ENCODE assay signal across 10 mouse cellular contexts in genomic region chr12:112823221-112823620, GRCm38 (mm10). TPM values are rescaled to one million over a fixed set of nuclear protein-coding genes. Genes with fewer than 3 reads are reported as not detected.
A peak's percentile ranks its signal among the peaks of the same experiment; 100 is the strongest.
DNase-seq lines count a peak whose midpoint lies in the region; ATAC-seq and TF ChIP-seq lines count a peak whose summit lies in the region.
"Had no signal": no experiment of that assay in that cellular context is flagged by ENCODE, and none has a peak within 500 bp of the region (broad histone marks: within the 10 kb centered on the region; RNA-seq: fewer than 3 reads in every experiment).

No protein-coding gene starts in this region.

- H3K9me3 ChIP-seq in liver, embryonic 14.5 days (ENCODE audit: control insufficient read depth, low read length), result no peaks in the 10 kb centered on the region
- H3K9me3 ChIP-seq in midbrain, embryonic 14.5 days (ENCODE audit: control insufficient read depth, low read length), result no peaks in the 10 kb centered on the region

- H3K27ac ChIP-seq in layer of hippocampus, adult 2 months, result peak overlapping the region; percentile 50; the same call in 1 of the 2 replicates
- peak overlapping the region; percentile 61 for H3K27ac ChIP-seq in brown adipose tissue, adult 24 weeks (replicated peaks; ENCODE audit: low read depth, low read length)
- H3K27ac ChIP-seq in liver, embryonic 14.5 days, result no peak overlapping the region
- H3K27ac ChIP-seq in midbrain, embryonic 14.5 days (replicated peaks; ENCODE audit: low read depth, low read length), result no peak overlapping the region

- no peak for TF ChIP-seq CTCF in layer of hippocampus, adult 2 months (conservative IDR thresholded peaks at IDR 0.05)
- TF ChIP-seq CTCF in liver, embryonic 14.5 days (IDR thresholded peaks at IDR 0.05; ENCODE audit: low read depth), result no peak

- DNase-seq in layer of hippocampus, adult 2 months (ENCODE audit: low spot score in 2 of 2), result no peak
- no peak for DNase-seq in layer of hippocampus, adult 11-12 months (ENCODE audit: low spot score)
- DNase-seq in liver, embryonic 14.5 days (ENCODE audit: low read depth in 3 of 3, low spot score in 3 of 3), result no peak
- DNase-seq in thymus, adult 18-20 months, result peak; percentile 50 to 74
- DNase-seq in midbrain, embryonic 14.5 days, result no peak
- DNase-seq in right cerebral cortex, adult 18-20 months, result no peak
- DNase-seq: cerebellum, adult 11-12 months had no signal

- peaks cover 92% of the 10 kb centered on the region for H3K36me3 ChIP-seq in liver, embryonic 14.5 days (replicated peaks; ENCODE audit: control insufficient read depth, insufficient read depth, low read depth)
- peaks cover 77% of the 10 kb centered on the region for H3K36me3 ChIP-seq in midbrain, embryonic 14.5 days (ENCODE audit: control insufficient read depth, insufficient read depth, low read length)

- TF ChIP-seq EP300 in liver, embryonic 14.5 days (IDR thresholded peaks at IDR 0.05; ENCODE audit: low read depth), result no peak

- ATAC-seq in liver, embryonic 14.5 days (ENCODE audit: insufficient read depth), result no peak
- no peak for ATAC-seq in frontal cortex, adult (ENCODE audit: low TSS enrichment)
- ATAC-seq in midbrain, embryonic 14.5 days (ENCODE audit: low FRiP score, low TSS enrichment), result no peak

- H3K27me3 ChIP-seq in liver, embryonic 14.5 days (ENCODE audit: control insufficient read depth, insufficient read depth, low read length), result no peaks in the 10 kb centered on the region
- no peaks in the 10 kb centered on the region for H3K27me3 ChIP-seq in midbrain, embryonic 14.5 days (ENCODE audit: control insufficient read depth, insufficient read depth, low read length)

- 0 out of 2 replicates have a peak overlapping the region, but pooled peaks have one; percentile 18 for H3K9ac ChIP-seq in liver, embryonic 14.5 days (replicated peaks)
- H3K9ac ChIP-seq in midbrain, embryonic 14.5 days (replicated peaks; ENCODE audit: low read length), result no peak overlapping the region

- WGBS in liver, embryonic 14.5 days (ENCODE audit: insufficient replicate concordance), result 39% methylated on average over 4 of the region's 4 CpGs
- 94% methylated on average over 4 of the region's 4 CpGs for WGBS in midbrain, embryonic 14.5 days

- H3K4me2 ChIP-seq in liver, embryonic 14.5 days (ENCODE audit: low read depth), result peak overlapping the region; percentile 0; the same call in 1 of the 2 replicates
- no peak overlapping the region for H3K4me2 ChIP-seq in midbrain, embryonic 14.5 days (ENCODE audit: low read length)

- H3K4me3 ChIP-seq in layer of hippocampus, adult 2 months, result no peak overlapping the region
- H3K4me3 ChIP-seq in brown adipose tissue, adult 24 weeks (ENCODE audit: insufficient read depth, low read depth, low read length), result no peak overlapping the region
- H3K4me3 ChIP-seq in liver, embryonic 14.5 days (ENCODE audit: insufficient read depth in 1 of 2, low read depth in 2 of 2, low read length in 2 of 2), result no peak overlapping the region
- H3K4me3 ChIP-seq in midbrain, embryonic 14.5 days (replicated peaks; ENCODE audit: low read depth, low read length), result no peak overlapping the region

- H3K4me1 ChIP-seq in brown adipose tissue, adult 24 weeks (ENCODE audit: control insufficient read depth, insufficient read depth, insufficient read length, low read length), result peaks cover 32% of the 10 kb centered on the region
- peaks cover 38 to 45% of the 10 kb centered on the region in 2 experiments for H3K4me1 ChIP-seq in liver, embryonic 14.5 days (replicated peaks; ENCODE audit: control insufficient read depth in 2 of 2, insufficient read depth in 2 of 2, low read length in 1 of 2)
- H3K4me1 ChIP-seq in midbrain, embryonic 14.5 days (ENCODE audit: control insufficient read depth, insufficient read depth, low read length), result peaks cover 19% of the 10 kb centered on the region

RNA-seq across cellular contexts. Expression of gene Cdca4, which starts 6.0 kb away (rescaled TPM):
- total RNA-seq in layer of hippocampus, adult 2 months (2021), result 10 to 100 TPM in 1 of 2 experiments, 1 to 10 TPM in 1; 7.1 to 10.8 TPM
- 3.1 and 5.5 TPM in 2 replicates for polyA plus RNA-seq in brown adipose tissue, adult 24 weeks (2012; ENCODE audit: insufficient read depth, insufficient read length, missing spikeins)
- 34.1 and 39.9 TPM in 2 replicates for polyA plus RNA-seq in liver, embryonic 14.5 days (2012; rRNA removed)
- 61.3 and 66.9 TPM in 2 replicates for polyA plus RNA-seq in liver, embryonic 14.5 days (2014; fragmentation: Nextera tagmentation; extraction: Ambion mirVana)
- polyA plus RNA-seq in midbrain, embryonic 14.5 days (2014; fragmentation: Nextera tagmentation; extraction: Ambion mirVana), result 45.0 and 60.8 TPM in 2 replicates

RNA-seq across cellular contexts. Expression of gene Clba1, which starts 14.5 kb away (rescaled TPM):
- 10 to 100 TPM; 12.8 to 13.2 TPM for total RNA-seq in layer of hippocampus, adult 2 months (2021)
- 0.63 and 1.7 TPM in 2 replicates for polyA plus RNA-seq in brown adipose tissue, adult 24 weeks (2012; ENCODE audit: insufficient read depth, insufficient read length, missing spikeins)
- 0.15 and 0.21 TPM in 2 replicates for polyA plus RNA-seq in liver, embryonic 14.5 days (2012; rRNA removed)
- 0.25 and 0.40 TPM in 2 replicates for polyA plus RNA-seq in liver, embryonic 14.5 days (2014; fragmentation: Nextera tagmentation; extraction: Ambion mirVana)
- 21.4 and 23.1 TPM in 2 replicates for polyA plus RNA-seq in midbrain, embryonic 14.5 days (2014; fragmentation: Nextera tagmentation; extraction: Ambion mirVana)

RNA-seq across cellular contexts. Expression of gene Ahnak2, which starts 20.8 kb away (rescaled TPM):
- total RNA-seq in layer of hippocampus, adult 2 months (2021), result 1 to 10 TPM; 3.3 to 3.5 TPM
- 2.9 and 3.2 TPM in 2 replicates for polyA plus RNA-seq in brown adipose tissue, adult 24 weeks (2012; ENCODE audit: insufficient read depth, insufficient read length, missing spikeins)
- polyA plus RNA-seq in liver, embryonic 14.5 days (2012; rRNA removed), result 0.06 and 0.10 TPM in 2 replicates
- polyA plus RNA-seq in liver, embryonic 14.5 days (2014; fragmentation: Nextera tagmentation; extraction: Ambion mirVana), result 0.13 and 0.14 TPM in 2 replicates
- polyA plus RNA-seq in midbrain, embryonic 14.5 days (2014; fragmentation: Nextera tagmentation; extraction: Ambion mirVana), result 0.62 and 0.75 TPM in 2 replicates

RNA-seq across cellular contexts. Expression of gene Gpr132, which starts 44.8 kb away (rescaled TPM):
- not detected for total RNA-seq in layer of hippocampus, adult 2 months (2021)
- not detected in 2 replicates for polyA plus RNA-seq in brown adipose tissue, adult 24 weeks (2012; ENCODE audit: insufficient read depth, insufficient read length, missing spikeins)
- 0.30 and 0.51 TPM in 2 replicates for polyA plus RNA-seq in liver, embryonic 14.5 days (2012; rRNA removed)
- 0.16 and 0.27 TPM in 2 replicates for polyA plus RNA-seq in liver, embryonic 14.5 days (2014; fragmentation: Nextera tagmentation; extraction: Ambion mirVana)
- 0.08 TPM in 1 of 2 replicates, not detected in the other for polyA plus RNA-seq in midbrain, embryonic 14.5 days (2014; fragmentation: Nextera tagmentation; extraction: Ambion mirVana)
- total RNA-seq: left cerebral cortex, postnatal 10 days had no signal

Comparison
In these comparisons a context has a peak if more than half of its experiments do, and no peak if none do; other contexts are left out.
1. DNase-seq: peak in thymus, adult 18-20 months (2 of 2); none in layer of hippocampus, adult 2 months (0 of 2), layer of hippocampus, adult 11-12 months (single experiment), liver, embryonic 14.5 days (0 of 3), midbrain, embryonic 14.5 days (single experiment) and right cerebral cortex, adult 18-20 months (single experiment).
2. H3K27ac ChIP-seq: peak in layer of hippocampus, adult 2 months (single experiment) and brown adipose tissue, adult 24 weeks (single experiment); none in liver, embryonic 14.5 days (single experiment) and midbrain, embryonic 14.5 days (single experiment).